Mouse (Mus musculus): ENCODE data around the gene Swap70.

DNA sequence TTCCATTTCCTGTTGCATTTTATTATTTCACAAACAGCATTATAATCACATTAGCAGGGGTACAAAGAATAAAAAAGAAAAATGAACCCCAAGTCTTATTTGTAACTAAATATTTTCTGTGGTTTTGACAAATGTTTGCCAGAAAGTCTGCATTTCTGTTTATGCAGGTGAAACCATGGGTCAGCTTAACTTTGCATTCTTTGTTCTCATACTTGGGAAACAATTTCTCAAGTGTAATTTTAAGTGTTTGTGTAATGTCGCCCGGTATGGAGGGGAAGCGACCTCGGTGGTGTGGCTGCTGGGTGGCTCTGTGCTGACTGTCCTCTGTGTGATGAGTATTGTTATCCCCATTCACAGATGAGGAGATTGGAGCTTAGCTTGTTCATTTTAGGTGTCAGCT is 40.3 kb downstream of the Swap70 start:
- no peak for TF ChIP-seq POLR2A (IDR thresholded peaks at IDR 0.05; ENCODE audit: control insufficient read depth in 1 of 2, insufficient read depth in 1 of 2, low read depth in 1 of 2, low read length in 2 of 2, poor library complexity in 1 of 2)
- TF ChIP-seq MAZ (IDR thresholded peaks at IDR 0.05; ENCODE audit: low read depth, low read length): no peak
- TF ChIP-seq HCFC1 (IDR thresholded peaks at IDR 0.05; ENCODE audit: low read depth, low read length): no peak
- TF ChIP-seq CTCF (IDR thresholded peaks at IDR 0.05 in 2 of 3, conservative IDR thresholded peaks at IDR 0.05 in 1 of 3; ENCODE audit: control insufficient read depth in 1 of 3, insufficient read depth in 1 of 3, low read depth in 2 of 3, low read length in 3 of 3, poor library complexity in 1 of 3, severe bottlenecking in 1 of 3): no peak
- no peak for TF ChIP-seq GABPA (IDR thresholded peaks at IDR 0.05; ENCODE audit: low read depth, low read length)
- TF ChIP-seq ZKSCAN1 (IDR thresholded peaks at IDR 0.05; ENCODE audit: low read depth, low read length): no peak
- TF ChIP-seq KAT2A (conservative IDR thresholded peaks at IDR 0.05; ENCODE audit: low read depth, low read length): no peak
- TF ChIP-seq TAL1 (IDR thresholded peaks at IDR 0.05; ENCODE audit: low read length): no peak
